In the genomic region with DNA sequence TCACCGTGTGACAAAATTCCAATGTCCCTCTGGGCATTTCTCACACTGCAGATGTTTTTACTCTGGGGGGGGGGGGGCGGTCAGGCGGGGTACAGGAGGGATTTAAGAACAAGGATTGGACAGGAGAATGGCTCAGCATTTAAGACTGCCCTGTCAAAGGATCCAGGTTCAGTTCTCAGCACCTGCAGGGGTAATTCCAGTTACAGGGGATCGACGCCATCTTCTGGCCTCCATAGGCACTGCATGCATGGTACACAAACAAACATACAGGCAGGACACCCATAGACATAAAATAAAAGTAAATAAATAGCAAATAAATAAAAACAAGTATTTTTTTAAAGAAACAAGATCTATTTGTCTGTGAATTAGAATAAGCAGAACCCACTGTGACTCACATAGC, we compare ENCODE assay signal across 19 mouse cellular contexts.
DNase-seq lines count a peak whose midpoint lies in the region; ATAC-seq and TF ChIP-seq lines count a peak whose summit lies in the region.
"Had no signal": no experiment of that assay in that cellular context is flagged by ENCODE, and none has a peak within 500 bp of the region (broad histone marks: within the 10 kb centered on the region; RNA-seq: fewer than 3 reads in every experiment).

No protein-coding gene starts in this region.

- WGBS in kidney, adult 2 months: 88% methylated on average over 5 of the region's 5 CpGs
- WGBS in midbrain, postnatal 0 days: 92% methylated on average over 5 of the region's 5 CpGs
- 85% methylated on average over 5 of the region's 5 CpGs for WGBS in midbrain, embryonic 11.5 days

- peak; percentile 26 for DNase-seq in adrenal gland, postnatal 14 days
- no peak for DNase-seq in adrenal gland, adult 2 months
- no peak for DNase-seq in kidney, adult 2 months
- DNase-seq in kidney, postnatal 25 days: no peak
- no peak for DNase-seq in midbrain, postnatal 0 days (ENCODE audit: low spot score)
- no peak for DNase-seq in midbrain, embryonic 11.5 days (ENCODE audit: low spot score, missing footprints)
- DNase-seq in thymus, postnatal 10 days (ENCODE audit: low spot score in 2 of 2): no peak
- no peak for DNase-seq in embryo, embryonic 11 days
- DNase-seq: cerebellum, adult 11 months; cerebellum, postnatal 25 days; gastrocnemius, postnatal 25 days; layer of hippocampus, postnatal 36 days; right cerebral cortex, adult 18-20 months; thymus, postnatal 25 days had no signal

- H3K27ac ChIP-seq in kidney, adult 2 months (ENCODE audit: insufficient read depth, low read depth, low read length): no peak overlapping the region
- no peak overlapping the region for H3K27ac ChIP-seq in midbrain, postnatal 0 days (ENCODE audit: low read depth, low read length)
- H3K27ac ChIP-seq in midbrain, embryonic 11.5 days (ENCODE audit: low read depth, low read length): no peak overlapping the region
- H3K27ac ChIP-seq: heart, embryonic 13.5 days; hindbrain, embryonic 10.5 days; lung, embryonic 15.5 days; neural tube, embryonic 15.5 days had no signal

- no peak for TF ChIP-seq POLR2A in kidney, adult 2 months (IDR thresholded peaks at IDR 0.05; ENCODE audit: low read depth, low read length)

- TF ChIP-seq CTCF in kidney, adult 2 months (conservative IDR thresholded peaks at IDR 0.05; ENCODE audit: insufficient read depth, insufficient read length, low read depth, low read length): peak; percentile 30; the same call in 1 of the 2 replicates
- TF ChIP-seq CTCF in midbrain, postnatal 0 days (IDR thresholded peaks at IDR 0.05): peak; percentile 45

- H3K9me3 ChIP-seq in midbrain, postnatal 0 days (ENCODE audit: low read length): no peaks in the 10 kb centered on the region
- H3K9me3 ChIP-seq in midbrain, embryonic 11.5 days (ENCODE audit: control insufficient read depth, low read length): no peaks in the 10 kb centered on the region
- H3K9me3 ChIP-seq: heart, embryonic 13.5 days; lung, embryonic 15.5 days; neural tube, embryonic 15.5 days had no signal

- ATAC-seq in midbrain, postnatal 0 days (ENCODE audit: low FRiP score): no peak
- no peak for ATAC-seq in midbrain, embryonic 11.5 days (ENCODE audit: low FRiP score)

- no peak overlapping the region for H3K4me2 ChIP-seq in midbrain, postnatal 0 days (ENCODE audit: low read depth, low read length, poor library complexity, severe bottlenecking)
- no peak overlapping the region for H3K4me2 ChIP-seq in midbrain, embryonic 11.5 days
- H3K4me2 ChIP-seq: heart, embryonic 13.5 days; lung, embryonic 15.5 days; neural tube, embryonic 15.5 days had no signal

- H3K27me3 ChIP-seq in kidney, adult 2 months (replicated peaks; ENCODE audit: control insufficient read depth, insufficient read depth, low read length): no peaks in the 10 kb centered on the region; the same call in 1 of the 2 replicates
- no peaks in the 10 kb centered on the region for H3K27me3 ChIP-seq in midbrain, postnatal 0 days (ENCODE audit: insufficient read depth, low read length)
- no peaks in the 10 kb centered on the region for H3K27me3 ChIP-seq in midbrain, embryonic 11.5 days (ENCODE audit: control insufficient read depth, insufficient read depth, low read length)
- H3K27me3 ChIP-seq: heart, embryonic 13.5 days; lung, embryonic 15.5 days; neural tube, embryonic 15.5 days had no signal

- H3K4me1 ChIP-seq in kidney, adult 2 months (ENCODE audit: control insufficient read depth, insufficient read depth, low read length): no peaks in the 10 kb centered on the region
- no peaks in the 10 kb centered on the region for H3K4me1 ChIP-seq in midbrain, postnatal 0 days (ENCODE audit: insufficient read depth, low read length)
- no peaks in the 10 kb centered on the region for H3K4me1 ChIP-seq in midbrain, embryonic 11.5 days (ENCODE audit: control insufficient read depth, insufficient read depth, low read length)
- H3K4me1 ChIP-seq: lung, embryonic 15.5 days; neural tube, embryonic 15.5 days had no signal

- no peak overlapping the region for H3K9ac ChIP-seq in midbrain, postnatal 0 days (replicated peaks; ENCODE audit: low read length, poor library complexity, severe bottlenecking)
- H3K9ac ChIP-seq in midbrain, embryonic 11.5 days (ENCODE audit: low read length): no peak overlapping the region
- H3K9ac ChIP-seq: heart, embryonic 13.5 days; lung, embryonic 15.5 days; neural tube, embryonic 15.5 days had no signal

- no peaks in the 10 kb centered on the region for H3K36me3 ChIP-seq in kidney, adult 2 months (ENCODE audit: control insufficient read depth, insufficient read depth, low read length)
- H3K36me3 ChIP-seq in midbrain, postnatal 0 days (ENCODE audit: insufficient read depth, low read length): no peaks in the 10 kb centered on the region
- H3K36me3 ChIP-seq in midbrain, embryonic 11.5 days (ENCODE audit: control insufficient read depth, insufficient read depth, low read length): no peaks in the 10 kb centered on the region
- H3K36me3 ChIP-seq: G1E; heart, embryonic 13.5 days; hindbrain, embryonic 10.5 days; lung, embryonic 15.5 days; neural tube, embryonic 15.5 days had no signal

- no peak overlapping the region for H3K4me3 ChIP-seq in kidney, adult 2 months (ENCODE audit: insufficient read depth, low read depth, low read length)
- no peak overlapping the region for H3K4me3 ChIP-seq in midbrain, postnatal 0 days (ENCODE audit: low read depth, low read length)
- H3K4me3 ChIP-seq in midbrain, embryonic 11.5 days (ENCODE audit: low read depth, low read length): no peak overlapping the region
- H3K4me3 ChIP-seq: heart, embryonic 13.5 days; hindbrain, embryonic 10.5 days; lung, embryonic 15.5 days; neural tube, embryonic 15.5 days had no signal
